Mouse (Mus musculus): ENCODE measurements around the gene Syt3. TPM values are rescaled to one million over a fixed set of nuclear protein-coding genes. Genes with fewer than 3 reads are reported as not detected.
A peak's percentile ranks its signal among the peaks of the same experiment; 100 is the strongest.

Gene Syt3
- polyA plus RNA-seq, 1 experiment from 2014 or later: 4.1 TPM

DNA sequence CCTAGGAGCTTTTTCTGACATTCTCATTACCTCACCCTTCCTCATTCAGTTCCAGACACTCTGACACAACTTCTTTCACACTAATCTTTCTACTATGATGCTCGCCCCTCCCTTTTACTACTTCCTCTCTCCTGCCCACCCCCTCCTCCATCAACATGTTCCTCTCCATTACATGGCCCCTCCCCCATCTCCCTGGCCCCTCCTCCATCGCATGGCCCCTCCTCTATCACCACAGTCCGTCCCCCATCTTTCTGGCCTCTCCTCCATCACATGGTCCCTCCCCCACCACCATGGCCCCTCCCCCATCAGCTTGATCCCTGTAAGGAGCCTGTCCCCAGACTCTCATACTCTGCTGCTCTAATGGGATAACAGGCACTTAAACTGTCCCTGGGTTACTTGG is 34.9 kb upstream of the Syt3 start:
- H3K9me3 ChIP-seq: no peaks in the 10 kb centered on the region
- no peak overlapping the region for H3K4me3 ChIP-seq
- 24% methylated on average over 3 of the region's 3 CpGs for WGBS
- no peak for ATAC-seq (ENCODE audit: insufficient number of reproducible peaks, insufficient read depth, low FRiP score, low TSS enrichment, low read depth)
- no peak overlapping the region for H3K4me2 ChIP-seq
- H3K9ac ChIP-seq: no peak overlapping the region
- H3K4me1 ChIP-seq: peaks cover 37% of the 10 kb centered on the region
- H3K27me3 ChIP-seq: peaks cover 85% of the 10 kb centered on the region
- H3K36me3 ChIP-seq: peaks cover 10% of the 10 kb centered on the region
- H3K27ac ChIP-seq: no peak overlapping the region

DNA sequence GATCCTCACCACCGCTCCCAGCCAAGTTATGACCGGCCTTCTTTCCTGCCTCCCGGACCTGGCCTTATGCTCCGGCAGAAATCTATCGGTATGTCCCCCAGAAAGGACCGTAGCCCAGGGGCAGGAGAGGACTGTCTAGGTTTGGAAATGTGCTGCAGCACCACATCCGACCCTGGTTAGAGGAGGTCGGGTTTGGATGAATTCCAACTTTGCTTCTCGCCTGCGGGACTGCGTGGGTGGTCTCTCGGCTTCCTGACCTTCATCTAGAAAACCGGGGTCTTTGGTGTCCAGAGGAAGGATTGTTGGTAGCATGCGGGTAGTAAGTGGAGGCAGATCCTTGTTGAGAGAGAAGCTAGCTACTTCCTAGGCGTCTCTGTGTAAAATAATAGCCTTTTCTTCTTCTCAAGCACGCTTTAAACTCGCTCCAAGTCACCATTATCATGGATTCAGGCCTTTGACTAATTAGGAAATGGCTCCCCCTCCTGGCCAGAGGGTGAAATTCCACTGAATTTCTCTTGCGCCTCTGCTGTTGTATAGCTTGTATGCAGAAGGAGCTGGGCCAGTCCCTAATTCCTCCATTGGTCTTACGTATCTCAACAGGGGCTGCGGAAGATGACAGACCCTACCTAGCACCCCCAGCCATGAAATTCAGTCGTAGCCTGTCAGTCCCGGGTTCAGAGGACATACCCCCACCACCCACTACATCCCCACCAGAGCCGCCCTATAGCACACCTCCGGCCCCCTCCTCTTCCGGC is 32.8 kb upstream of the Syt3 start:
- no peak overlapping the region for H3K27ac ChIP-seq
- H3K9ac ChIP-seq: peak overlapping the region; percentile 58

DNA sequence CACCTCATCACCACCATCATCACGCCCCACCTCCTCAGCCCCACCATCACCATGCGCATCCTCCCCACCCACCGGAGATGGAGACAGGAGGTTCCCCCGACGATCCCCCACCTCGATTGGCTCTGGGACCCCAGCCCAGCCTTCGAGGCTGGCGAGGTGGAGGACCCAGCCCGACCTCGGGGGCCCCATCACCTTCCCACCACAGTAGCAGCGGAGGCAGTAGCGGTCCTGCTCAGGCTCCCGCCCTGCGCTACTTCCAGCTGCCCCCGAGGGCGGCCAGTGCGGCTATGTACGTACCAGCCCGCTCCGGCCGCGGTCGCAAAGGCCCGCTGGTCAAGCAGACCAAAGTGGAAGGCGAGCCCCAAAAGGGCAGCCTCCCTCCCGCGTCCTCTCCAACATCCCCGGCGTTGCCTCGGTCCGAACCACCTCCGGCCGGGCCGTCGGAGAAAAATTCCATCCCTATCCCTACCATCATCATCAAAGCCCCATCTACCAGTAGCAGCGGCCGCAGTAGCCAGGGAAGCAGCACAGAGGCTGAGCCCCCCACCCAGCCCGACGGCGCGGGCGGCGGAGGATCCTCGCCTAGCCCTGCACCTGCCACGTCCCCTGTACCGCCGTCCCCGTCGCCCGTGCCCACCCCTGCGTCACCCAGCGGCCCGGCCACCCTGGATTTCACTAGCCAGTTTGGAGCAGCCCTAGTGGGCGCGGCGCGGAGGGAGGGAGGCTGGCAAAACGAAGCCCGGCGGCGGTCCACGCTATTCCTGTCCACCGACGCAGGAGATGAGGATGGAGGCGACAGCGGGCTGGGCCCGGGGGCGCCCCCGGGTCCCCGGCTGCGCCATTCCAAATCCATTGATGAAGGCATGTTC is 31.8 kb upstream of the Syt3 start:
- Histone ChIP-seq H3K9me3 (no peaks in the 10 kb centered on the region), H3K36me3 (no peaks in the 10 kb centered on the region), H3K27ac (no peak overlapping the region), H3K9ac (no peak overlapping the region; the same call in 1 of the 2 replicates), H3K4me3 (peak overlapping the region; percentile 26), H3K4me2 (peak overlapping the region; percentile 55), H3K27me3 (peaks cover 98% of the 10 kb centered on the region), H3K4me1 (peaks cover 49% of the 10 kb centered on the region)
- ATAC-seq (ENCODE audit: insufficient number of reproducible peaks, insufficient read depth, low FRiP score, low TSS enrichment, low read depth): no peak
- 4% methylated on average over 71 of the region's 71 CpGs for WGBS

More for the DNA sequence above, 32.8 kb upstream of the Syt3 start:
- WGBS: 2% methylated on average over 25 of the region's 25 CpGs
- H3K4me1 ChIP-seq: peaks cover 42% of the 10 kb centered on the region
- no peak for ATAC-seq (ENCODE audit: insufficient number of reproducible peaks, insufficient read depth, low FRiP score, low TSS enrichment, low read depth)
- peak overlapping the region; percentile 26 for H3K4me3 ChIP-seq
- H3K27me3 ChIP-seq: peaks cover 91% of the 10 kb centered on the region
- peak overlapping the region; percentile 55 for H3K4me2 ChIP-seq
- H3K9me3 ChIP-seq: no peaks in the 10 kb centered on the region
- H3K36me3 ChIP-seq: peaks cover 2% of the 10 kb centered on the region; the same call in 1 of the 2 replicates

DNA sequence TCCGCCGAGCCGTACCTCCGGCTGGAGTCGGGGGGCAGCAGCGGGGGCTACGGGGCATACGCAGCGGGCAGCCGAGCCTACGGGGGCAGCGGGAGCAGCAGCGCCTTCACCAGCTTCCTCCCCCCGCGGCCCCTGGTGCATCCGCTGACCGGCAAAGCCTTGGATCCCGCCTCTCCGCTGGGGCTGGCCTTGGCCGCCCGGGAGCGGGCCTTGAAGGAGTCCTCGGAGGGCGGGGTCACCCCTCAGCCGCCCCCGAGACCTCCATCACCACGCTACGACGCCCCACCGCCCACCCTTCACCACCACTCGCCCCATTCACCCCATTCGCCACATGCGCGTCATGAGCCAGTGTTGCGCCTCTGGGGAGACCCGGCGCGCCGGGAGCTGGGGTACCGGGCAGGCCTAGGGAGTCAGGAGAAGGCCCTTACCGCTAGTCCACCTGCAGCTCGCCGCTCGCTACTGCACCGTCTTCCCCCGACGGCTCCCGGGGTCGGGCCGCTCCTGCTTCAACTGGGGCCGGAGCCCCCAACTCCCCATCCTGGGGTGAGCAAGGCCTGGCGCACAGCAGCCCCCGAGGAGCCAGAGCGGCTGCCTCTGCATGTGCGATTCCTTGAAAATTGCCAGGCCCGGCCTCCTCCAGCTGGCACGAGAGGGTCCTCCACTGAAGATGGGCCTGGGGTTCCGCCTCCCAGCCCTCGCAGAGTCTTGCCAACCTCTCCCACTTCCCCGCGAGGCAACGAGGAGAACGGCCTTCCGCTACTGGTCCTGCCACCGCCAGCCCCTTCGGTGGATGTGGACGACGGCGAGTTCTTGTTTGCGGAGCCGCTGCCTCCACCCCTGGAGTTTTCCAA is 30.9 kb upstream of the Syt3 start:
- H3K9ac ChIP-seq: peak overlapping the region; percentile 40; the same call in 1 of the 2 replicates
- 2% methylated on average over 71 of the region's 71 CpGs for WGBS

DNA sequence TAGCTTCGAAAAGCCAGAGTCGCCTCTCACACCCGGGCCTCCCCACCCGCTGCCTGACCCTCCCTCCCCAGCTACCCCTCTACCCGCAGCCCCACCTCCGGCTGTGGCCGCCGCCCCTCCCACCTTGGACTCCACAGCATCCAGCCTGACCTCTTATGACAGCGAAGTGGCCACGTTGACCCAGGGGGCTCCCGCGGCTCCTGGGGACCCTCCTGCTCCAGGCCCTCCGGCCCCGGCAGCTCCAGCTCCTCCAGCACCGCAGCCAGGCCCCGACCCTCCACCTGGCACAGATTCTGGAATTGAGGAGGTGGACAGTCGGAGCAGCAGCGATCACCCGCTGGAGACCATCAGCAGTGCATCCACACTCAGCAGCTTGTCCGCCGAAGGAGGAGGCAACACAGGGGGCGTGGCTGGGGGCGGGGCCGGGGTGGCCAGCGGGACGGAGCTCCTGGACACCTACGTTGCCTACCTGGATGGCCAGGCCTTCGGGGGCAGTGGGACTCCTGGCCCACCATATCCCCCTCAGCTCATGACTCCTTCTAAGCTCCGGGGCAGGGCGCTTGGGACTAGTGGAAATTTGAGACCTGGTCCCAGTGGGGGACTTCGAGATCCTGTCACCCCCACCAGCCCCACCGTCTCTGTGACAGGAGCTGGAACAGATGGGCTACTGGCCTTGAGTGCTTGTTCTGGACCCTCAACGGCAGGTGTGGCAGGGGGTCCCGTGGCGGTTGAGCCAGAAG is 30.1 kb upstream of the Syt3 start:
- Histone ChIP-seq H3K27me3 (peaks cover 98% of the 10 kb centered on the region), H3K9ac (peak overlapping the region; percentile 52), H3K9me3 (no peaks in the 10 kb centered on the region), H3K4me1 (peaks cover 57% of the 10 kb centered on the region), H3K4me3 (peak overlapping the region; percentile 26), H3K27ac (no peak overlapping the region), H3K4me2 (peak overlapping the region; percentile 40), H3K36me3 (no peaks in the 10 kb centered on the region)
- 2% methylated on average over 35 of the region's 35 CpGs for WGBS
- no peak for ATAC-seq (ENCODE audit: insufficient number of reproducible peaks, insufficient read depth, low FRiP score, low TSS enrichment, low read depth)

More for the DNA sequence above, 30.9 kb upstream of the Syt3 start:
- Histone ChIP-seq H3K4me1 (peaks cover 53% of the 10 kb centered on the region), H3K4me3 (peak overlapping the region; percentile 26), H3K36me3 (no peaks in the 10 kb centered on the region), H3K27ac (no peak overlapping the region), H3K9me3 (no peaks in the 10 kb centered on the region), H3K27me3 (peaks cover 100% of the 10 kb centered on the region), H3K4me2 (peak overlapping the region; percentile 40)
- ATAC-seq (ENCODE audit: insufficient number of reproducible peaks, insufficient read depth, low FRiP score, low TSS enrichment, low read depth): no peak

DNA sequence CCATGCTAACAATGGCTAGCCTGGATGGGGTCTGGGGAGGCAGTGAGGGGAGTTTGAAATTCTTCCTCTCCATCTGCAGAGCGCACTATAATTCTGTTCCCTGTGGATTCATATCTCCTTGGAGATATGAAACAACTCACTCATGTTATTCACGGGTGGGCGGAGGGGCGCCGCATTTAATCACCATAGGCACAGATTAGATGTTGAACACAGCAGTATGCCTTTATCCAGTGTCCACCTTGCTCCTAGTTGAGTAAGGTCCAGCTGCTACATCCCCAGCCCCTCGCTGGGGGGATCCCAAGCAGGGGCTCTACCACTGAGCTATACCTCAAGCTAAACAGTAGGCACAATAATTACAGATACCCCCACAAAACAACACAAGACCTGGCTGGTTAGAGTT is 28.5 kb upstream of the Syt3 start:
- WGBS: 71% methylated on average over 6 of the region's 6 CpGs
- Histone ChIP-seq H3K9ac (no peak overlapping the region), H3K36me3 (no peaks in the 10 kb centered on the region), H3K4me1 (peaks cover 69% of the 10 kb centered on the region), H3K9me3 (no peaks in the 10 kb centered on the region), H3K4me2 (no peak overlapping the region), H3K4me3 (no peak overlapping the region), H3K27me3 (peaks cover 97% of the 10 kb centered on the region), H3K27ac (no peak overlapping the region)
- ATAC-seq (ENCODE audit: insufficient number of reproducible peaks, insufficient read depth, low FRiP score, low TSS enrichment, low read depth): no peak

DNA sequence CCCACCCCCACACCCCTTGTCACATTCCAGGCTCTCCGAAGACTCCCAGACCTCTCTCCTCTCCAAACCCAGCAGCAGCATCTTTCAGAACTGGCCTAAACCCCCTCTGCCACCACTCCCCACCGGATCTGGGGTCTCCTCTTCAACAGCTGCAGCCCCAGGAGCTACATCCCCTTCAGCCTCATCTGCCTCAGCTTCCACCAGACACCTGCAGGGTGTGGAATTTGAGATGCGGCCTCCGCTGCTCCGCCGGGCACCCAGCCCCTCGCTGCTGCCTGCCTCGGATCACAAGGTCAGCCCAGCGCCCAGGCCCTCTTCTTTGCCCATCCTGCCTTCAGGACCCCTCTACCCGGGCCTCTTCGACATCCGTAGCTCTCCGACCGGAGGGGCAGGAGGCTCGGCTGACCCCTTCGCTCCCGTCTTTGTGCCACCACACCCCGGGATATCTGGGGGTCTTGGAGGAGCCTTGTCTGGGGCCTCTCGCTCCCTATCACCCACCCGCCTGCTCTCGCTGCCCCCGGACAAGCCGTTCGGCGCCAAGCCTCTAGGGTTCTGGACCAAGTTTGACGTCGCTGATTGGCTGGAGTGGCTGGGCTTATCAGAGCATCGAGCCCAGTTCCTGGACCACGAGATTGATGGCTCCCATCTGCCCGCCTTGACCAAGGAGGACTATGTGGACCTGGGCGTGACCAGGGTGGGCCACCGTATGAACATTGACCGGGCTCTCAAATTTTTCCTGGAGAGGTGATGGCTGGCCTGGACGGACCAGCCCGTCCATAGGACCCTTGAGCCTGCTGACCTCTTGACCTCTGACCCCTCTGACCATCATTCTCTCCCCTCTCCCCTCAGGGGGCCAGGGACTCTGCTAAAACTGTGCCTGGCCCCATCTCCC is 27.1 kb upstream of the Syt3 start:
- peak overlapping the region; percentile 16; the same call in 1 of the 2 replicates for H3K4me2 ChIP-seq
- 2% methylated on average over 35 of the region's 35 CpGs for WGBS
- H3K36me3 ChIP-seq: no peaks in the 10 kb centered on the region
- peaks cover 93% of the 10 kb centered on the region for H3K27me3 ChIP-seq
- H3K4me3 ChIP-seq: peak overlapping the region; percentile 7; the same call in 1 of the 2 replicates
- H3K9me3 ChIP-seq: no peaks in the 10 kb centered on the region
- H3K4me1 ChIP-seq: peaks cover 60% of the 10 kb centered on the region
- no peak for ATAC-seq (ENCODE audit: insufficient number of reproducible peaks, insufficient read depth, low FRiP score, low TSS enrichment, low read depth)
- 0 out of 2 replicates have a peak overlapping the region, but pooled peaks have one; percentile 6 for H3K9ac ChIP-seq
- H3K27ac ChIP-seq: no peak overlapping the region

DNA sequence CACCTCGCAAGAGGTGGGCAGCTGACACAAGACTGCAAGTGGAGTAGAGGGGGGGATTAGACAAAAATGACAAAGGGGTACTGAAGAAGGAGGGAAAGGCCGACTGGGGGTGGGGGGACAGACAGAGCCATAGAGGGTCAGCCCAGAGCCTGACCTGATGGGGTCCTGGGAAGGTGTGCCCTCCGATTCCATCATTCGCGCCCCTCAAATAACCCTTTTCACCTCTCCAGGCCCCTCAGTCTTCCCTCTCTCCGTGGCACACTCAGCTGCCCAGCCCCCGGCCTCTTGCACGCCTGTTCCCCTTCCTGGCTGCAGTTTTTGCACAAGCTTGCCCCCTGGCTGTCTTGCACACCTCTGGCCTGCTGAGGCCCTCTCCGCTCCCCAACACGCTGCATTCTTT is 26.4 kb upstream of the Syt3 start:
- H3K36me3 ChIP-seq: no peaks in the 10 kb centered on the region
- H3K27me3 ChIP-seq: peaks cover 93% of the 10 kb centered on the region
- H3K9me3 ChIP-seq: no peaks in the 10 kb centered on the region
- WGBS: 15% methylated on average over 10 of the region's 10 CpGs
- peaks cover 53% of the 10 kb centered on the region for H3K4me1 ChIP-seq
- no peak overlapping the region for H3K27ac ChIP-seq
- no peak for ATAC-seq (ENCODE audit: insufficient number of reproducible peaks, insufficient read depth, low FRiP score, low TSS enrichment, low read depth)
- H3K4me3 ChIP-seq: no peak overlapping the region
- no peak overlapping the region for H3K9ac ChIP-seq
- no peak overlapping the region for H3K4me2 ChIP-seq

DNA sequence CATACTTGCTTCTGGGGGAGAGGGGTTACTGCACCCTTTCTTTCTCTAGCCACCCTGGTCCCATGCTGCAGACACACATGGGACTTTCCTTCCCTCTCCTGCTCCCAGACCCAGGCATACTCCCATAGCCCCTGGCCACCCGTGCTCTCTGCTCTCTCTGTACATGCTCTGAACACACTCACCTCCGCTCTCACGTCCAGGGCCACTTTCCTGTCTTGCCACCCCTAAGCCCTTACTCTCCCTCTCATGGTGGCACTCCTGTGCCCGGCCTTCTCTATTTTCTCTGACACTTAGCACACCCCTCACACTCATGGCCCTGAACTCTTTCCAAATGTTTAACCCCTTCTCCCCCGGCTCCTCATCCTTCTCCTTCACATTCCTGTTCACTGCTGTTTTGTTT is 25.9 kb upstream of the Syt3 start:
- ATAC-seq (ENCODE audit: insufficient number of reproducible peaks, insufficient read depth, low FRiP score, low TSS enrichment, low read depth): no peak
- no peak overlapping the region for H3K4me3 ChIP-seq
- H3K4me1 ChIP-seq: peaks cover 48% of the 10 kb centered on the region
- no peaks in the 10 kb centered on the region for H3K9me3 ChIP-seq
- H3K9ac ChIP-seq: no peak overlapping the region
- H3K27me3 ChIP-seq: peaks cover 93% of the 10 kb centered on the region
- no peaks in the 10 kb centered on the region for H3K36me3 ChIP-seq
- H3K4me2 ChIP-seq: no peak overlapping the region; the same call in 1 of the 2 replicates
- H3K27ac ChIP-seq: no peak overlapping the region
- WGBS: 11% methylated on average over 5 of the region's 5 CpGs

All from embryonic facial prominence, embryonic 13.5 days (tissue).